Mouse (Mus musculus) frontal cortex, postnatal 14 days (tissue): ENCODE results near the gene Cracr2a.

Source experiments
- DNase-seq, 2 experiments: peaks; one replicate each; pipeline ENCODE4 v3.0.0; 2022; ENCODE audit warnings: low spot score in 2 of 2

Gene Cracr2a

DNA sequence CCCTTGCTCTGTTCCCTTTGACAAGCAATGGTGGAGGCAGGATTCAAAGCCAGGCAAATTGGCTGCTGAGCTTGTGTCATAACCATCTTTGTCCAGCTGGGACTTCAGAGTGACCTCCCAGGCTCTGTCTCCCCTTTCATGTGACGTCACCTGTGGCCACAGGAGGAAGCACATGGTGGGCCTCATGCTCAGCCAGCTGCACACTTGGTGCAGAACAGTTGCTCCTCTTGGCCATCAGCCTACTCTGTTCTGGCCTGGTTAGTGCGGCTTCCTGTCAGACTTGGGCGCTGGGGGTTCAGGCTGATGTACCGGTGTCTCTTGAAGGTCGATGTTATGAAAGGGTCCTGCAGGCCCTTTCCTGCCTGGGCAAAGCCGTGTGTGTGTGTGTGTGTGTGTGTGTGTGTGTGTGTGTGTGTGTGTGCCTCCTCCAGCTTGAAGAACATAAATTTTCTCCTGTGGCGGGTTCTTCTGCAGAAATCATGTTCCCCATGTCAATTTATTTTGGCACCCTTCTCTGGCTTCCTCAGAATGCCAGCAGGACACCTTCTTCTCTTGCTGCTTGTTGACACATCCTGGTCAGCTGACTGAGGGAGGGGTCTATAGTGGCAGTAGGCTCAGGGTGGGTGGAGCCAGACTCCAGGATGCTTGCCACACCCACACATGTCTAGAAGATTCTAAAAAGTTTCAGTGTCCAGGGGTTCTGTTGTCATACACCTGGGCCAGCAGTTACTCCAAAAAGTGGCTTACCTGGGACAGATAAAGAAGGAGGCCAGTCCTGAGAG lies 5.0 kb downstream of the Cracr2a start:
- no peak for DNase-seq

DNA sequence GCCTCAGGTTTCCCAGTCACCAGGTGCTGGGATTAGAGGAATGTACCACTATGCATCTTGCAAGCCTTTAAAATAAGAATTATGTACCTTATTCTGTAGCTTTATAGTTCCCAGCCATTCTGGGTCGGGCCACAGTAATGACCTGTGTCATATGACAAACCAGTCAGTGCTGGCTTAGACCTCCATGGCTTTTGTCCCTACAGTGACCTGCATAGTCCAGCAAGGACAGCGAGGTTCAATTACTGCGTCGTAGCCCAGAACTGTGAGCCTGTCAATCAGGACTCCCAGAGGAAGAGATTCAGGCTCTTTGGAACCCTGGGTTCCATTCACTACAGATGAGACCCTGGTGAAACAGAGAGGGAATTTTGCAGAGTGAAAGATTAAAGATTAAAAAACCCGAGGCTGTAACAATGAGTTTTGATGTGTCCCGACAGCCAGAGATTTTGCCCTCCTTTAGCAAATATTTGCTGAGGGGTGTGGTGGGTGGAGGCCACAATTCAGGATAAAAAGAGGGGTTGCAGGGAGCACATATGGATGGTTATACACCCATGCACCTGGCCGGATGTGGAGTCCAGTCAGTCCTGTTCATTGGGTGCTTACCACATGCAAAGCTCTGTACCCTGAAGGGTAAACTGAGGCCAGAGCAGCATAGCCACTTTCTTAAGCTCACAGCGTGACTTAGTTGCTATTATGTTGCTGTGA lies 10.9 kb downstream of the Cracr2a start:
- DNase-seq = no peak

DNA sequence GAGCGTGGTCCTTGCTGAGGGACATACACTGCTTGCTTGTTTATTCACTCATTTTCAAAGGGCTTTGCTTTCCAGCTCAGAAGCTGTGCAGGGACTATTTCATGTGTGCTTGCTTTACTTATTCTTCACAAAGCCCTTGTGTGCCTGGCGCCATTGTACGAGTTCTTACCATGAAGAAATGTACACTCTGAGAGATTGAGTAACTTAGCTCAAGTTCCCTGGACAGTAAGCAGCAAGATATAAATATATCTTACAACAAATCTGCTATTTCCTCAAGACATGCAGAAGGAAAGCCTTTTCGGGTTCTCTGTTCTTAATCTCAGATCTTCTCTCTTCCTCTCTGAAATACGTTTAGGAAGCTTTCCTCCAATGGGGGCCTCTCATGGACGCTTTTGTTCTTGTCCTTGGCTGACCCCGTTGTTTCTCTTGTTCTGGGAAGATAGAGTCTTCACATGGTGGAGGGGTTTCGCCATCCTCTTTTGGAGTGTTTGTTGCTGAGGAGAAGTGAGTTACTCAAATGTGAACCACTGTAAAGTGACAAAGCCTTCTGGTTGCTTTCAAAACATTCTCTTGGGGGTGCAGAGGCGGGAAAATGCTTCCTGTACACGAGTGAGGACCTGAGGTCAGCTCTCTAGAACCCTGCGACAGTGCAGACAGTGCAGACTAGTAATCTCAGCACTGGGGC lies 12.8 kb downstream of the Cracr2a start:
- DNase-seq = no peak

DNA sequence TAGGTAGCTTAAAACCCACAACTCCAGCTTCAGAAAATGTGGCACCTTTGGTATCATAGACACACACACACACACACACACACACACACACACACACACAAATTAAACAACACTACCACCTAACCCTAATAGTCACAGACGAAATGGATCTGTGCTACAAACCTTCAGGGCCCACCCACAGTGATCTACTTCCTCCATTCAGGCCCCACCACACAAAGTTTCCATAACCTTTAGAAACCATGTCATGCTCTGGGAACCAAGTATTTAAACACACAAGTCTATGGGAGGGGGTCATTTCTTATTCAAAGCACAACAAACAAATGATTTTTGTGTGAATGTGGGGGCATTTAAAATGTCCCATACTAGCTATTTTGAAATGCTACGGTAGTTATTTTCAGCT lies 14.1 kb downstream of the Cracr2a start:
- no peak for DNase-seq

DNA sequence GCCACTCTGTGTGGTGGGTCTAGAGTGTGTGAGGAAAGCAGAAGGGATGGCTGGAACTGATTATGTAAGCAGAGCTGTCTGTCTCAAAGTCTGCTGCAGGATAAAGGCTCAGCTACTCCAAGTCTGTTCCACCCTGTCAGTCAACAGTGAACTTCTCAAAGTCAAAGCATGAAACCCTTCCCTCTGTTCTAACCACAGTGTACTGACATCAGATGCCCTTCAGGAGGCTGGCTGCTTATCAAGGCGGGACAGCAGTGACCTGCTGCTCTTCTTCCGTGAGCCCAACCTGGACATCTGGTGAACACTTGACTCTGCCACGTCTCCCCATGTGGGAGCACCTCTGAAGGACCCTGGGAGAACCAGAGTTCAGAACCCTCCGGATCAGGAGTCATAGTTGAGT lies 16.6 kb downstream of the Cracr2a start:
- no peak for DNase-seq

DNA sequence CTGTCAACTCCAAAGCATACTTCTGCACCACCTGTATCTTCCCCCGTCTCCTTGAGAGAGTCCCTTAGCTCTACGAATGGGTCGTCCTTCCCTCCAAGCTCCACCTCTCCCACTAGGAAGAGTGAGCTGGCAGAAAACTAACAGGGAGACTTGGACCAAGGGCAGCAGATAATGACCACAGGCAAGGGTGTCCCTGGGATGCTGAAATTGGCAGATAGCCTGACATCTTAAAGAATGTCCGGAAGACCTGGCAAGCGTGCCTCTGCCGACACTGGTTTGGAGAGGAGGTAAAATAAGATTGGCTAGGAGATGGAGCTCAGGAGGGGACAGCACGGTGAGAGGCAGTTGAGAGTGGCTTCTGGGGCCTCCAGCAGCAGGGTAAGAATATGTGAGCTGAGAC lies 17.2 kb downstream of the Cracr2a start:
- DNase-seq = no peak

DNA sequence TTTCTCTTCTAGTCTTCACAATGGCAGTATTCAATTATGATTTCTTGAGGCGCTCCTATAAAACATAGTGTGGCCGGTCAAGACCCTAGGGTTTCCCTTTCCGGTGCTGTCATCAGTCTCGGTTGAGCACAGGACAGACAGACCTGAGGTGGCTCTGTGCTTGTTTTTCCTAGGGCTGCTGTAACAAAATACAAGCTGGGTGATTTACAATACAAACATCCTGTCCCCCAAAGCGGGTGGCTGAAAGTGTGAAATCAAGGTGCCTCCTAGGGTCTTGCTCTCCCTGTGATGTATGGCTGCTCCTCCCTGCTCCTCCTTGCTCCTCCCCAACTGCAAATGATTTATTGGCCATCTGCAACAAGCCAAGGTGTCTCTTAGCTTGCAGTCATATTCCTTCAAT lies 17.7 kb downstream of the Cracr2a start:
- no peak for DNase-seq

DNA sequence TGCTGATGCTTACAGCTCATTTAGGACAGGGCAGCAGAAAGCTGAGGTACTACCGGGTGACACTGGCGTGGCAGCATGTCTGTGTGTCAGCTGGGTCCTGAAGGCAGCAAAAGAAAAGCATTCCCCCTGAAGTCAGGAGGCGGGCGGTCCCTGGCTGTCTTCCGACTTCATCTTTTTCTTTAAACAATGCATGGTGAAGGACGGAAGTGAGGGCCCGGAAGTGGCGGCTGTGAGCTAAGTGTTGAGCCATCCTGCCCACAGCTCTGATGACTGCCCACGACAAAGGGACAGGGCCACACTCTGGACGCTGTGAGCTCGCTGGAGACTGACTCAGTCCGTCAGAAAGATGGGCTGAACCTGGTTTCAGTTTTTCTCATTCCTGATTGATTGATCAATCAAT lies 20.8 kb downstream of the Cracr2a start:
- no peak for DNase-seq

DNA sequence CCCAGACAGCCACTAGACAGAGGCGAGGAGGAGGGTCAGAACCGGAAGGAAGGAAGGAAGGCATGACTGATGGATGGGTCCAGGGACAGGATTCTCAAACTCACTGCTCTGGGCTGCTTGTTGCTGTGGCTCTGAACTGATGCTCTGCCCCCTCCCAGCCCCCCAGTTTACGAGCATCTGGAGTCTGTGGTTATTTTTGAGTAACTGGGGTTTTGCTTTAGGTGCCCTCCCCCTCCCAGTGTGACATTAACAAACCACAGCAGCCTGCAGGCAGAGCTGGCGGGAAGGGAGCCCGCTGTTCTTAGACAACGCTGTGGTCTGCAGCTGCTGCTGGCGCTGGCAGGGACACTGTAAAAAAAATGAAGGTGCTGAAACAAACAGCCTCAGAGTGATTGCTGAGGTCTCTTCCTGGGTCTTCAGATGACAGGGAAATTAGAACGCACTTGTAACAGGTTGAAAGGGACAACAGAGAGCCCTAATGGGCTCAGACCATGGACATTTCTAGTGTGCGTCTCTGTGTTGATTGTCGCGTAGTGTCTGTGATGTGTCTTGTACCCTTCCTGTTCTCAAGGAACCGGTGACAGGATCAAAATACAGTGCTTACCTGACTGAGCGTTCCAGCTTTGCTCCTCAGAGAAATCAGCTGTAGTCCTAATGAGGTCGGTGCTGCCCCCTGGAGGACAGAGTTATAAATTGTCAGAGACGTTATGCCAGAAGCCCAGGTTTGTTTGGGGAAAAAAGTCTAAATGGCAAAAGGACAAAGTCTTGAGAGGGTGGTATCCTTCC lies 21.4 kb downstream of the Cracr2a start:
- DNase-seq = peak; percentile 38 to 82

DNA sequence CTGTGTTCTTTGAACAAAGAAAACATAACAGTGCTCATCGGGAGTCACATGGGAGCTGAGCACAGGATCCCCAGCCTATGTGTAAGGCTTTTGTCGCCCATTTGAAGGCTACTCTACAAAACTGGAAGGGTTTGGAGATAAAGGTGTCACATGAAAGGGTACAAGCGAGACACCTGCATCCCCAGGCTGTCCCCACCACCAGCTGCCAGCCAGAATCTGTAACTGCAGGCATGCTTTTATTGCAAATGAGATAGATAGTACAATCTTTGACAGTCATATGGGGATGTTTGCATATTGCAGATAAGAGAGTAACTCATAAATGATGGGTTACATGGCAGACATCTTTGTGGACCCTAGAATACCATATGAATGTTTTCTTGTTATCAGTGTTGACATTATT lies 30.3 kb downstream of the Cracr2a start:
- no peak for DNase-seq

DNA sequence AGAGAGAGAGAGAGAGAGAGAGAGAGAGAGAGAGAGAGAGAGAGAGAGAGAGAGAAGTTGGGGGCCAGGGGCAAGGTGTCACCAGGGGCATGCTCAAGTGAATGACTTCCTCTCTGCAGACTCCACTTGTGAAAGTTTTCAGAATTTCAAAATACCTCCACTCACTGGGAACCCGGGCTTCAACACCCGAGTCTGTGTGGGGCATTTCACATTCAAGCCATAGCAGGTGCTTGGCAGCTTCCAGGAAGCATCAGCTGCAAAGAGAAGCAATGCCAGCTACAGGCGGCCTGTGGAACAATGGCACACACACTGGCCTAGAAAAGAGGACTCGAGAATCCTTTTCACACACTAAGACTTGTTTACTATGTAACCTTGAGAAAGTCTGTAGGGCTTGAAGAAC lies 32.3 kb downstream of the Cracr2a start:
- DNase-seq = no peak

DNA sequence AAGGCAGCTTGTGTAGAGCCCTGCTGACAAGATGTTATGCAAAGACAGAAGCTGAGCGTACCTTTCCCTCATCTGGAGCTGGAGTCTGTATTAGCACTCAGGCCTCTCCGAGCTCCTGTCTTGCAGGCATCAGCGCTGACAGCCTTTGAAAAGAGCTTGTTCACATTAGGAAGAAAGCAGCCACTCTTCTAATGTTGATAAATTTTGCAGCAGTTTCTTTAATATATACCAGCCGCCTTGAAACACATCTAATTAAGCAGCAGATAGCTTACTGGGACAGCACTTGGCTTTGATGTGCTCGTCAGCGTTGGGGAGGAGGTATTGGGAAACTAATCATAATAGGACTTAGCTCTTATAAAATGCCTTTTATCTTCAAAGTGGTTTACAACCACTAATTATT lies 38.1 kb downstream of the Cracr2a start:
- DNase-seq = no peak

DNA sequence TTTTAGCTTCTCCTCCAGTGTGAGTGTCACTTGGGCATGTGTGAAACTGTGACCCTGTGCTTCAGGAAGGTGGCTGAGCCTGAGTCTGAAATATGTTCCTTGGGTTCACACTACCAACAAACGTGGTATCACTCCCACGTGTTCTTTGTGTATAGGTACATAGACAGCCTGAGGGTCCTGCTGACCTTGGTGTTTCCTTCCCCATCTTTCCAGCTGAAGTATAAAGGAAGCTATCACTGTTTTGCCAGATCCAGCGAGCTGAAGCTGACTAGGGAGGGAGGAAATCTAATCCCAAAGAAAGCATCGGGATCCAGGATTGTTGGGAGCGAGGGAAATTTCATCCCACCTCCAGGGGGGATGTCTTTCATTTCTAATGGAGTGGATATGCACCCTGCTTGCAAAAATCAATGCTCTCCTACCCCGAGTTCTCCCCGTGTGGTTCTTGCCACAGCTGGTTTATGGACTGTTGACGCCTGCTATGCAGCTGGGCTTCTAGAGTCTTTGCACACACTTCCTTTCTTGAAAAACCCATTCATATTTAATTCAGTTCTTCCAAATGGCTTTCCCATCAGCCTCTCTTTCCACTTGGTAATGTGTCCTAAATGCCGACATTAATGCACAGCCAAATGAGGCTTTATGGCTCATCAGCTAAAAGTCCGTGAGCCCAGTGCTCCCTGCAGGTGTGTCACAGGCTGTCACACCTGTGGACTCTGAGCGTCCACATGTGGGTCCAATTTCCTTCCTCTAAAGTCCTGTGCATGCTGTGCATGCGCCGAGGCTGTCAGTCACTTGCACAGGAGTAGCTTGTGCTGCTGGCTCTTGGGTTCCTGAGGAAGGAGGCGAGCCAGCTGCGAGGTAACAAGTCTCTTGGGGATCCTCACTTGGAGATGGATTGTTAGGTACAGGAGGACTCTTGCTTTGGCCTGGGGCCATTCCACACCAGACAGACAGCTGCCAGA lies 44.2 kb downstream of the Cracr2a start:
- no peak for DNase-seq

DNA sequence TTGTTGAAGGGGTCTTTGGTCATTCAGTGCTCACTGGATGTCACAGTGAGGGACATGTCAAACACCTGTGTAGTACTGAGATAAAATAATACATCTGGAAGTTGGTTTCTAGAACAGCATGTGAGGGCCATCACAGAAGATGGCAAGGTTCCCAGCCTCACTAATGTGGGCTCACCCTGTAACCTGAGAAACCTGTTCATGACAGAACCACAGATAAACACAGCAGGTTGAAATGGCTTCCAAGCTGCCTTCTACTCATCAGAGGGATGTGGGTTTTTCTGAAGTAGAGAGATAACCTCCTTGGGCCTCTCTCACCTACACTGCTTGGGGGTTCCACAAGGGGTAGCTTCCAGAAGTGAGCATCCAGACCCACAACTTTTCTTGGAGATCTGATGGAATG lies 48.5 kb downstream of the Cracr2a start:
- no peak for DNase-seq

DNA sequence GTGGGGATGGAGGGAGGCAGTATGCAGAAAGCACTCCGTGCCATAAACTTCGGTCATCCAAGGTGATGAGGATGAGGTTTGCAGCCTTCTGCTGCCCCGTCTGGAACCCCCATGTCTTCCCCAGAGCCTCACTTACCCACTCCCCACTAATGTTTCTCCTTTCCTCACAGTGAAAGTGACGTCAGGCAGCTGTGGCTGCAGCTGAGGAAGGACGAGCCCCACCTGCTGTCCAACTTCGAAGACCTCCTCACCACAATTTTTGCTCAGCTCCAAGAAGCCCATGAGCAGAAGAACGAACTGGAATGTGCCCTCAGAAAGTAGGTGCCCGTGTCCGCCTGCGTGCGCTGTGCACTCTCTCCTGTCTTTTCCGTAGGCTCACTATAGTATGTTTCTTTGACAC lies 50.1 kb downstream of the Cracr2a start:
- no peak for DNase-seq

DNA sequence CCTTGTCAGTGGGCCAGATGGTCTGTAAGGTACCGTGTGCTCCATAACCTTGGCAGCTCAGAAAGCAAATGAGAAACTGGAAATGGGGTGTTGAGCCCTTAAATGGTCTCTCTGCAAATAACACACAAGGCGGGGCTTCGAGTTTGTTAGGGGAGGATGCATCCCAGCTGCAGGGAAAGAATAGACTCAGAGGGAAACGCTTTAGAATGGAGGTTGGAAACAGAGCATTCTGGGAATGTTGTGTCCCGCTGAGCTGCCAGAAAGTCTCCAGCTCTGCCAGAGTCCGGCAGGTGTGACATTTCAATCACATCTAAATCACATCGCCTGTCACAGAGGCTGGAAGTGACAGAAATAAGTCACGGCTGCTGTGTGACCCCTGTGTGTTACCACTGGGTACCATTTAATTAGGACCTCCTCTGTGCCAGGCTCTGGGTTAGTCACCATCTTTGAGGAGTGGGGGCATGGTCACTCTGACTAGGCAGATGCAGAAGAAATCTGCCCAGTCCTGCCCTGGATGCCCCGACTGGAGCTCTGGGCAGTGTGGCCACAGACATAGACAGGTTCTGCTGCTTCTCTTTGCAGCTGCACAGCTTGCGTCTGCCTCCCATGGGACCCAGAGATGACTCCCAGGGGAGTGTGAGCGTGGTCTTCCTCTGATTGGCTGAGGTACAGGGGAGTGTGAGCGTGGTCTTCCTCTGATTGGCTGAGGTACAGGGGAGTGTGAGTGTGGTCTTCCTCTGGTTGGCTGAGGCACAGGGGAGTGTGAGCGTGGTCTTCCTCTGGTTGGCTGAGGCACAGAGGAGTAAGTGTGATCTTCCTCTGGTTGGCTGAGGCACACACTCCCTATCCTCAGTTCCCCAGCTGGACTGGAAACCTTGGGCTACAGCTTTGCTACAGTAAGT lies 53.2 kb downstream of the Cracr2a start:
- DNase-seq = no peak

DNA sequence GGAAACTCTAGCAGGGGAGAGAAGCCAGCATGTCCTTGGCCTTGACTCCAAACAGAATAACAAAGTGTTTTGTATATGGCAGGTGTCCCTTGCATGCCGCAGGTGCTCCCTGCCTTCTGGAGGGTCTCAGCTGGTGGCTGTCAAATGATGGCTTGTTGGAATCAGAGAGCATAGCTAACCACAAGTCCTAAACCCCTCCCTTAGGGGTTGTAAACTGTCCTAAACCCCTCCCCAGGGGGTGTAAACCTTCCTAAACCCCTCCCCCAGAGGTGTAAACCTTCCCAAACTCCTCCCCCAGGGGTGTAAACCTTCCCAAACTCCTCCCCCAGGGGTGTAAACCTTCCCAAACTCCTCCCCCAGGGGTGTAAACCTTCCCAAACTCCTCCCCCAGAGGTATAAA lies 55.5 kb downstream of the Cracr2a start:
- DNase-seq = no peak

DNA sequence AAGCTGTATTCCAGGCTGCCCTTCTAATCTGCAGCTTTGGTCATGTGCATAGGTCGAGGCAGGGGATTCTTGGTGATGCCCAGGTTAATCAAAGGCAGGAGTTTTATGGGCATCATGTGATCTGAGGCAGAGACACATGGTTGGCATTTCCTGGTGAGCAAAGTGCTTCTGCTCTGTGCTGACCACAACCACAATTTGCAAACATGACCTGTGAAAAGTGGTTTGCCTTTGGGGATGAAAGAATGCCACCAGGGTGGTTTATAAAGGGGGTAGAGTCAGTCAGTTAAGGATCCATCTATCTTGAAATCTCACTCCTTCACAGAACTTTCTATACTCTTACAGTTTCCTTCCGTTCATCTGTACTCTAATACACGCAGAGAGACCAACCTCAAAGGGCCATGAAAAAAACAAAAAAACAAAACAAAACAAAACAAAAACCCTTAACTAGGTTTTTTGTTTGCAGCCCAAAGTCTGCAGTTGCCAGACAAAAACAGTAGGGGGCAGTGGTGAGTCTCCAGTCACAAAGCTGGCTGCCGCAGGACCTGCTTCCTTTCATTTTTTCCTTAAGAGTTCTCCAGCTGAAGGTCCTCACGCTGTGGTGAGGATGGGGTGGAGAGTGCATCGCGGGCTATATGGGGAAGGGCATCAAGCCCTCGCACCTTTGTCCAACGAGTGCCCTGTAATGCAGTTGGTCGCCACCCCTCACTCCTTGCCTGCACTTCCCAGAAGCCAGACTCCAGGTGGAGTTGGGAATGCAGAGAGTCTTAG lies 56.3 kb downstream of the Cracr2a start:
- DNase-seq = peak in 1 of 2 experiments; percentile 43

DNA sequence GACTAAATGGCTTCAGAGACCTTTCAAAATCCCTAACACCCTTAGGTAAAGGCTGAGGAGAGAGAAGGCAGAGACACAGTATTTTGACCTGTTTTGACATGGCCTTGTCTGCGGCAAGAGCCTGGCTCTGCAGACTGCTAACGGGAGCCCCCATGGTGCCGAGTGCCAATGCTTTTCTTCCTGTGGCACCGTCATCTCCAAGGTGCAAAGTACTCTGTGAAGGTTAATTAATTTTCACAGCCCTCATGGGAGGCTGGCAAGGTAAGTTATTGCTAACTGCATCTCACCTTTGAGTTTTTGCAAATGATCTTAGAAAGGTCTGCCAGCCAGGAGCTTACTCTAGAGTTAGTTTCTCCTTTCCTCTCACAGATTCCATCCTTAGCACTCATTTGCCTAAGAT lies 57.5 kb downstream of the Cracr2a start:
- no peak for DNase-seq
